Mouse (Mus musculus) embryo, embryonic 10 days (tissue): Measurements from ENCODE around the gene Sdhaf1.
A peak's percentile ranks its signal among the peaks of the same experiment; 100 is the strongest.

Experiments
- DNase-seq: peaks from one replicate; pipeline ENCODE4 v3.0.0-alpha.2; 2015; ENCODE audit warnings: low spot score

The Sdhaf1 gene

DNA sequence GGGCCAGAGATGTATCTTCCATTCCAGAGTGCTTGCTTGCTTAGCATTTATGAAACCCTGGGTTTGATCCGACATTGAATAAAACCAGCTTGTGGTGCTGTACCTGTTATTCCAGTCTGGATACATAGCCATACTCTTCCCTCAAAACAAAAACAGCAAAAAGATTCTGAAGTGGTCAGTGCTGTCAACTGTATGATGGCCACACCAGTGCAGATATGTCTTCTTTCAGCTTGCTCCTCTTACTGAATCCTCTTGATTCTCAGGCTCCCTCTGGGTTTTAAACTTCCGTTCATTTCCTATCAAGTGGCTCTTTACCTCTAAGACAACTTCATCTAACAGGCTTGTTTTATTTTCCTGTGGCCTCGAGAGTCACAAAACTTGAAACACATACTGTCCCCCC lies at the start of gene Sdhaf1:
Gene Sdhaf1 (minus strand): TSS at position 101 of the 400 bp plus-strand sequence.
- no peak for DNase-seq

- DNase-seq: no peak
Observed at GRCm38 (mm10) chr7:30367466-30367865, 43.8 kb upstream of the Sdhaf1 start.

- no peak for DNase-seq
Observed at GRCm38 (mm10) chr7:30363344-30363738, 39.6 kb upstream of the Sdhaf1 start.

- DNase-seq: peak; percentile 91
Observed at GRCm38 (mm10) chr7:30362652-30363343, 39.1 kb upstream of the Sdhaf1 start, which contains the start of gene Lrfn3. Gene Lrfn3, minus strand, starts transcription at chr7:30362772.

- DNase-seq: no peak
Observed at GRCm38 (mm10) chr7:30360028-30360427, 36.3 kb upstream of the Sdhaf1 start.

GRCm38 (mm10) chr7:30359276-30359865 lies 35.7 kb upstream of the Sdhaf1 start:
- no peak for DNase-seq

GRCm38 (mm10) chr7:30358378-30359186 lies 34.9 kb upstream of the Sdhaf1 start:
- DNase-seq: no peak

DNA sequence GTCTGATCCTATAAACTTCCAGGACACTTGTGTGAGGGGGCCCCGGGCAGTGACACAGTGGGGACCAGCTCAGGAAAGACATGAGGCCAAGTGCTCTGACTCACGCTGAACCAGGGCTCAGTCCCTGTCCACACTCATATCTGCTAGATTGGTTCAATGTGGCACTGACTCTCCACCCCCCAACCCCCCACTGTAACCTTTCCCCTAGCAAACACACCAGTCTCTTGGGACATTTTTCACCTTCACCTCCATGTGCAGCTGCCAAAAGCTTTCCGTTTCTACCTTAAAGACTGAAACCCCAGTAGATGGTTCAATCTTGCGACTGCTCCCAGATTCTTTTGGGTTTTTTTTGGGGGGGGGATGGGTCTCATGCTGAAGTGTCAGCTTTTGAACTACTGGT lies 30.4 kb upstream of the Sdhaf1 start:
- DNase-seq: no peak

DNA sequence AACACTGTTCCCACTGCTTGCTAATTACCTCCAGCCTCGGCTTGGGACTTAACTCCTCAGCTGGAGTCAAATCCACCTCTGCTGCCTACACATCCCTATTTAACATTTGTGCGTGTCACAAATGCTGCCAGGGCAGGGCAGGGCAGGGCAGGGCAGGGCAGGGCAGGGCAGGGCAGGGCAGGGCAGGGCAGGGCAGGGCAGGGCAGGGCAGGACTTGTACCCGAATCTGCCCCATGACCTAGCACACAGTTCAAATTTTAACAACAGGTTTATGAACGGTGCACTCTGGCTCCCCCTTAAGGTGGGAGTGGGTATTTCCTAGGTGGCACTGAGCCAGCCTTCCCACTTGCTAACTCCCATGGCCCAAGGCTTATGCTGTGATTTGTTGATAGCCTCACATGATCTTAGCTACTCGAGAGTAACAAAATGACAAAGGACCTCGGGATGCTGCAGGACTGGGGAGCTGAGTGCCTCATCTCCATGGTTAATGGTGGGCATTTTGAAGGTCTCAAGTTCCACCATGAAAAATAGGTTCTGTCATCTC lies 29.7 kb upstream of the Sdhaf1 start:
- peak; percentile 75 for DNase-seq

DNA sequence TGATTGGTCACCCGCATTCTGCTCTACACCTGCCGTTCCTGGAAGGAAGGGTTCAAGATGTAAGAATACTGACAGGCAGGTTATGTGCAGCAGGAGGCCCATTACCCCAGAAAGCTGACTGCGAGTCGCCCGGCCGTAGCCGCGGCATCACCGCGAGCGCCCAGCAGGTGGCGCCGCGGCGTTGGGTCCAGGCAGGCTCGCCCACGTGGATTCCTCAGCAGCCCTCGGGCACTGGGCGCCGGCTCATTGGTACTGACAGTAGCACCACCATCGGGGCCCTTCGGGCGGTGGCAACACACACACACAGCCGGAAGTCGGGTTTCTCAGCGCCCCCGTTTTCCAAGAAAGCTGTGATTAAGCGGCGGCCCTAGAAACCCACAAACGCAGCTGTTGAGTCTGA lies 24.1 kb upstream of the Sdhaf1 start:
- peak; percentile 75 for DNase-seq

DNA sequence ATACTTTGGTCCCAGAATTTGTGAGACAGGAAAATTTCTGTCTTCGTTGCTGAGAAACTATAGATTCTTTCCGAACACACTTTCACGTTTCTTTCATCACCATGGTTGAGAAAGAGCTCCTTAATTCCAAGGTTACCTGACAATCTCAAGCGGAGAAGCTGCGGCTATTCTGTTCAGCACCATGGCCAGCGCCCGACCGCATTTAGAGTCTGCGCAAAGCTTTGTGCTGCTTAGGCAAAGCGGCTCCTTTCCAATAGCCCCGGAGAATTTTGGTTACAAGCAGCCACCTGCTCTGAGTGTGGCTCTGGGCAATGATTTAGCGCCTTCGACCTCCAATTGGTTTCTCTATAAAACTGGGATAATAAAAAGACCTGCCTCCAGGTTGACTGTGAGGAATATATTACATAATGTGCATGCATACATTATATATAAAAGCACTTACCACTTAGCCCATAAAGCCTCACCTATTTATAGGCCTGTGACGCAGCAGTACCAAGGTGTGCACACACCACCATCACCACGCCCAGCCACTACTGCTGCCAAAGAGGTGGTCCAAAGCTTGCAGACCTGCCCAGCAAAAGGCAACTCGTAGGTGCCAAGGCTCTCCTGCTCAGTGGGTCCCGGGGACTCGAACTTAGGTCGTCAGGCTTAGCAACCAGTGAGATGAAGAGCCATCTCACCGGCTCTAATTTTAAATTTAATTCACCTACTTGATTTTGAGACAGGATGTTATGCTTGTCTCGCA lies 23.1 kb upstream of the Sdhaf1 start:
- peak; percentile 86 for DNase-seq

GRCm38 (mm10) chr7:30339432-30340109 lies 15.9 kb upstream of the Sdhaf1 start:
- DNase-seq: no peak

GRCm38 (mm10) chr7:30336384-30336783 lies 12.7 kb upstream of the Sdhaf1 start:
- peak; percentile 92 for DNase-seq

GRCm38 (mm10) chr7:30335688-30336087 lies 12.0 kb upstream of the Sdhaf1 start:
- no peak for DNase-seq

GRCm38 (mm10) chr7:30334563-30334962 lies 10.9 kb upstream of the Sdhaf1 start:
- no peak for DNase-seq

GRCm38 (mm10) chr7:30333436-30333835 lies 9.7 kb upstream of the Sdhaf1 start:
- DNase-seq: no peak

DNA sequence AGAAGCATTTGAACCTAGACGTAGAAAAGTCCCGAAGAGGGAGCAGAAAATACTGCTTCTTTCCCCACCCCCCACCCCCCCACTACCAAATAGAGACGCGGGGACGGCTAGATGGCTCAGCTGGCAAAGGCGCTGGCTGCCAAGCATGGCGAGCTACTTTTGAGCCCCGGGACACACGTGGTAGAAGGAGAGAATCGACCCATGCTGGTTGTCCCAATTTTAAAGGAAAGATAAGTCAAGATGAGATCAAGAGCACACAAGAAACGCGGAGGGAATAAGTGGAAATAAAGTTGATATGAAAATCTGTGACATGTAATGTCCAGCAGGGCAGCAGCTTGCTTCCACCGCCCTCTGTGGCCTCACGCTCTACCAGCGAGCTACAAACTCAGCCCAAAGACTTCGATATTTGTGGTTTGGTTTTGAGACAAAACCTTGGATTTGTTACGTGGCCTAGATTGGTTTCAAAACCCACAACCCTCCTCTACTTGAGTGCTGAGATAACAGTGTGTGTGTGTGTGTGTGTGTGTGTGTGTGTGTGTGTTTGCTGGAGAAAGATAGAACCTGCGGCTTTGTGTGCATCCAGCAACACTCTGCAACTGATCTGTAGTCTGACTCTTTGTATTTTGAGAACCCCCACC lies 9.0 kb upstream of the Sdhaf1 start:
- DNase-seq: no peak

DNA sequence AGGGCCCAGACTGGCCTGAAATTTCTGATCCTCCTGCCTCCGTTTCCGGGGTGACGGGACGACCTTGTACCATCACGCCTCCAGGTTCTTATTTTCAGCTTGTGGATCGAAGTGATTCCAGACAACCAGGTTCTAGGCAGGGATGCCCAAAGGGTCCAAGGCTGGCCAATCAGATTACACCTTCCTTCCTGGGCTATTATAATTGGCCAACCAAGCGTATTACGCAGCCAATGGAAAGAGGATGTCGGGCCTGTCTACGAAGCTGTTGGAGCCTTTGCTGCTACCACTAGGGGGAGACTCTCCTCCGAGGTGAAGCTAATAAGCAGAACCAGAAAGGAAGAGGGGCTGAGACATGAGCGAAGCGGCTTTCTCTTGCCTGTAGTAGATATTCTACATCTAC lies 8.2 kb upstream of the Sdhaf1 start:
- DNase-seq: peak; percentile 95

- no peak for DNase-seq
Observed at GRCm38 (mm10) chr7:30328379-30328778, 4.7 kb upstream of the Sdhaf1 start.

GRCm38 (mm10) chr7:30327140-30327539 lies 3.4 kb upstream of the Sdhaf1 start:
- no peak for DNase-seq

GRCm38 (mm10) chr7:30326427-30326826 lies 2.7 kb upstream of the Sdhaf1 start:
- no peak for DNase-seq
